Mouse (Mus musculus) layer of hippocampus, adult 2 months (tissue): ENCODE data around the gene Zscan29. TPM values are rescaled to one million over a fixed set of nuclear protein-coding genes. Genes with fewer than 3 reads are reported as not detected.

Experiments
- DNase-seq, 2 experiments: peaks; one replicate each; pipeline ENCODE4 v3.0.0; 2022; ENCODE audit warnings: low spot score in 2 of 2
- H3K27ac ChIP-seq: fragments of 200-600 bp; 2 replicates; pipeline ENCODE4 v1.8.1; 2022
- H3K4me3 ChIP-seq: fragments of 200-600 bp; 2 replicates; pipeline ENCODE4 v1.8.1; 2022; ENCODE audit warnings: mild to moderate bottlenecking
- CTCF ChIP-seq: fragments of 200-600 bp; conservative IDR thresholded peaks from 2 replicates; pipeline ENCODE4 v1.8.1; 2022; ENCODE audit warnings: antibody characterized with exemption, mild to moderate bottlenecking, moderate library complexity
- total RNA-seq, 2 experiments: library from RNA; stranded (reverse); gene quantifications; 2 replicates each; pipeline ENCODE4 v1.2.3; 2021

Gene Zscan29
- total RNA-seq, 2 experiments from 2014 or later = 5.0 to 6.6 TPM

- no peak for TF ChIP-seq CTCF
- Histone ChIP-seq H3K27ac (no peak overlapping the region), H3K4me3 (no peak overlapping the region)
- DNase-seq = no peak
Measured at GRCm38 (mm10) chr2:121119260-121119659, 51.7 kb downstream of the Zscan29 start.

DNA sequence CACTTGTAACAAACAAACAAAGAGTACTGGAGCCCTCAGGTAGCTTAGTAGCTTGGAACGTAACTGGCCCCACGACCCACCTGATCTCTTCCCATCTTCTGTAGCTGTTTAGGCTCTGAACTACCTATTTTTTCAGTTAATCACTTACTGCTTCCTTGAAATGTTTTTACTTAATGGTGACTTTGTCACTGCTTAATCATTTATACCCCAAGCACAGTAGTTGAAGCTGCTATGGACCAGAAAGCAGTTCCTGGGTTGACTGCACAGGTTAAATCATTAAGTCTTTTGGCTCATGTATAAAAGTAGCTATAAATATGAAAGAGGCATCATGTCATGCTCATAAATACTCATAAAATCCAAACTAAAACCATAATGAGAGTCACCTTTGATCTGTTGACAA is 55.5 kb downstream of the Zscan29 start:
- no peak for DNase-seq
- TF ChIP-seq CTCF = no peak
- no peak overlapping the region for H3K4me3 ChIP-seq
- no peak overlapping the region for H3K27ac ChIP-seq

GRCm38 (mm10) chr2:121109695-121110094 is 61.2 kb downstream of the Zscan29 start, which contains the start of gene Tgm7:
Gene Tgm7 (minus strand): TSS chr2:121109795.
- Histone ChIP-seq H3K27ac (no peak within 1 kb of the TSS), H3K4me3 (no peak within 1 kb of the TSS)
- no peak for DNase-seq
- TF ChIP-seq CTCF = no peak

Other genes starting within 250 kb of the Zscan29 start
- 10 to 100 TPM; 44.7 to 48.0 TPM for gene Ubr1, start 200.4 kb downstream of the Zscan29 start, total RNA-seq
- 10 to 100 TPM; 26.2 to 26.6 TPM for gene Tmem62, start 194.1 kb downstream of the Zscan29 start, total RNA-seq
- 10 to 100 TPM; 57.8 to 58.8 TPM for gene Ccndbp1, start 162.7 kb downstream of the Zscan29 start, total RNA-seq
- not detected for gene Epb42, start 134.1 kb downstream of the Zscan29 start, total RNA-seq
- not detected for gene Tgm5, start 85.3 kb downstream of the Zscan29 start, total RNA-seq
- under 1 TPM in 1 of 2 experiments, not detected in 1; 0.33 TPM for gene Tgm7, start 61.3 kb downstream of the Zscan29 start, total RNA-seq
- 10 to 100 TPM; 17.6 to 17.9 TPM for gene Adal, start 30.7 kb downstream of the Zscan29 start, total RNA-seq
- gene Lcmt2, start 30.5 kb downstream of the Zscan29 start, total RNA-seq = 1 to 10 TPM; 8.3 to 9.6 TPM
- 10 to 100 TPM; 39.0 to 42.3 TPM for gene Tubgcp4, start 471 bp downstream of the Zscan29 start, total RNA-seq
- gene Trp53bp1, start 100.3 kb upstream of the Zscan29 start, total RNA-seq = 100 to 1,000 TPM; 148 to 162 TPM
- 100 to 1,000 TPM; 622 to 629 TPM for gene Map1a, start 118.5 kb upstream of the Zscan29 start, total RNA-seq
- 100 to 1,000 TPM; 106 to 110 TPM for gene Ppip5k1, start 184.3 kb upstream of the Zscan29 start, total RNA-seq
- gene Ckmt1, start 186.6 kb upstream of the Zscan29 start, total RNA-seq = 100 to 1,000 TPM; 360 to 396 TPM
- gene Strc, start 216.0 kb upstream of the Zscan29 start, total RNA-seq = under 1 TPM; 0.46 to 0.69 TPM
- gene Pdia3, start 242.7 kb upstream of the Zscan29 start, total RNA-seq = 100 to 1,000 TPM; 170 to 193 TPM
- gene Catsper2, start 242.7 kb upstream of the Zscan29 start, total RNA-seq = 1 to 10 TPM; 5.3 TPM